Mouse (Mus musculus) left cerebral cortex, adult 8-10 months (tissue): ENCODE measurements around the gene Mms19. TPM values are rescaled to one million over a fixed set of nuclear protein-coding genes. Genes with fewer than 3 reads are reported as not detected.

ENCODE experiments used
- DNase-seq, 2 experiments: peaks; one replicate each; pipeline ENCODE4 v3.0.0; 2022; ENCODE audit warnings: low spot score in 2 of 2
- total RNA-seq, 4 experiments: library from RNA; stranded (reverse); gene quantifications; 2 replicates each; pipeline ENCODE4 v1.2.4; 2022

Gene Mms19
- 10 to 100 TPM; 29.3 to 43.8 (median 34.7) TPM for total RNA-seq

DNA sequence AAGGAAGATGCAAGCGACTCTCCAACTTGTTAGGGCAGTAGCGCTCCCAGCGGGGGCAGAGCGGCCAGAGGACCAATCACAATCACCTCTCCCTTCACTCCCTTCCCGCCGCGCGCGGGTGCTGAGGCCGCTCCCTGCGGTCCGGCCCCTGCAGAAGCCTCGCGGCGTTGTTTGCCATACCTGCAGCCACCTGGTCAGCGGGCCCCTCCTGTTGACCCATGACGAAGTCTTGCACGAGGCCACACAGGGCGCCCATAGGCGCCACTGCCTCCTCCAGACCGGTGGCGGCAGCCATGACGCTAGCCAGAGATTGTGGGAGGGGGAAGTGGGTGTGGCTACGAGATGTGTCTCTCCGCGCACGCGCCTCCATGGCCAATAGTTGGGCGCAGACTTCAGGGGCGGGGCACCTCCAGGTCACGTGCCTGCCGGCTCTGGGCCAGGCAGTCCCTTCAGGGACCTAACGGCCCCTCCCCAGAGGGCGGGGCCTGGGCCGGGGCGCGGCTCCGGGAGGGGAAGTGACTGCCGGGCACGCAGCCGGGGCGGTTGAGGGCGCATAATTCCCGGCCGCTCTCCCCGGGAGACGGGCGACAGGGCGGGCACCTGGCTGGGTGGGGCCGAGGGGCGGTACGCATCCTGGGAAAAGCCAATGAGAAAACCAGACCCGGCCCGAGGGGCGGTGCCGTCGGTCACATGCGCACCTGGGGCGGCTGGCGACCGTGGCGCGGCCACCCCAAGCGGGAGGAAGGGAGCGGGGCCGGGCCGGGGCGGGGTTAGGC is at the start of gene Mms19:
Mms19 (minus strand) TSS at position 339 of the 776 bp plus-strand sequence.
- peak; percentile 95 to 99 for DNase-seq

- DNase-seq, result peak; percentile 61 to 76
These were observed 45.2 kb upstream of the Mms19 start for GRCm38 (mm10) chr19:42026158-42026557.

DNA sequence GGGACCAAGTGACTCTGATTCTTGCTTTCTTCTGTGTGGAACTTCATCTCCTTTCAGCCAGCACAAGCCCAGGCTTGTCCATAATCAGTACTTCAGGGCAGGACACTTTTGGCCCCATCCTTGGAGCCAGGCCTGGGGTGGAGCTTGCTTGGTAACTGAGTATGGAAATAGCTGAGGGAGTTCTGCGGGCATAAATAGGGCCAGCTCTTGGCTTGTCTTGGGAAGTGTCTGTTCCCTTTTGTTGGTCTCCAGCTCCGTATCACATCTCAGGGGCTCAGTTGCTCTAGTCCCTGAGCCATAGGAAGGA is 41.5 kb upstream of the Mms19 start:
- DNase-seq, result no peak

- no peak for DNase-seq
These were observed 41.0 kb upstream of the Mms19 start for GRCm38 (mm10) chr19:42021681-42022541.

- DNase-seq, result no peak
These were observed 38.1 kb upstream of the Mms19 start for GRCm38 (mm10) chr19:42019011-42019522.

- DNase-seq, result peak; percentile 18 to 69
These were observed 36.7 kb upstream of the Mms19 start for GRCm38 (mm10) chr19:42017399-42018247.

DNA sequence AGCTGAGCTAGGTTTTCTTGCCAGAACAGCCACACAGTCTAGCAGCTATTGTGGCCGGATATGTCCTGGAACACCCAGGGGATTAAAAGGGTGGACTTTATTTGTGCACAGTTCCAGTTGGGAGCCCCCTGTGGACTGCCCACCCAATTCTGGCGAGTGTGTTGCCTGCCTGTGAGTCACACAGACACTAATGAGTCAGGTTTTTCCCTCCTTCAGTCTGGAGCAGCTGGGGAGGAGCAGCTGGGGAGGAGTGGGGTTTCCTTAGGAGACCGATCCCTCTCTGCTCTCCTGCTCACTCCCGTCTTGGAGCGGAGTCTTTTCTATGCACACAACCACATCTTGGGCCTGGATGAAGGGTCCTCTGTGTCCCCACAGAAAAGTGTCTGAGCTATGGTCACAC is 35.9 kb upstream of the Mms19 start:
- peak; percentile 18 to 72 for DNase-seq

DNA sequence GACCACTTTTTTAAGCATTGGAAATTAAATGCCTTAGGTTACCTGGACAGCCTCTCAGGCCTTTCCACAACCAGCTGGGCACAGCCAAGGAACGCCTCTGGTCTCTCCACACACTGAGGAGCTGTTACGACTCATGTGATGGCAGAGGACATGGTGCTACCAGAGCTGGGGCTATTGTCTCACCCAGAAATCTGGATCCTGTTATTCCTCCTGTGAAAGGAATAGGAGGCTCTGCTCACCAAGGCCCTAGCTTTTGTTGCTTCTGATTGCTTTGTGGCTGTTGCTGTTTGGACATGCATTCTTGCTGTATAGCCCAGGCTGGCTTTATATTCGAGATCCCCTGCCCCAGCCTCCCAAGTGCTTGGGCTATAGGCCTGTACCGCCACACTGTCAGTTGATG is 35.3 kb upstream of the Mms19 start:
- no peak for DNase-seq

DNA sequence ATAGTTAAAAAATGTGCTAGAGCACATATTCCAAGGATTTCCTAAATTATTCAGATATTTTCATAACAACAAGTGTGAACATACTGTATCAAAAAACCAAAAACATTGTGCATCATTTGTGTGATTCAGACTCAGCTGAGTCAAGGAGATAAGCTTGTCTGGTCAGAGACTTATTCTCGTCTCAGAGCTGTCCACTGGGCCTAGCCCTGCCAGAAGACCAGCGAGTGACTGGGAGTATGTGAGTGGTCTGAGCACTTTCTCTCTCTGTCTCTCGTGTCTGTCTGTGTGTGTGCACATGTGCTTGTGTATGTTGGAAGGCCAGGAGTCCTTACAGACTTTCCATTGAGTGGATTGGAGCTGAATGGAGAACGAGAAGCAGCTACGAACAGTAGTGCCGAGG is 34.0 kb upstream of the Mms19 start:
- DNase-seq, result no peak

GRCm38 (mm10) chr19:42014231-42014825 is 33.4 kb upstream of the Mms19 start:
- no peak for DNase-seq

- no peak for DNase-seq
These were observed 30.2 kb upstream of the Mms19 start for GRCm38 (mm10) chr19:42011123-42011522.

DNA sequence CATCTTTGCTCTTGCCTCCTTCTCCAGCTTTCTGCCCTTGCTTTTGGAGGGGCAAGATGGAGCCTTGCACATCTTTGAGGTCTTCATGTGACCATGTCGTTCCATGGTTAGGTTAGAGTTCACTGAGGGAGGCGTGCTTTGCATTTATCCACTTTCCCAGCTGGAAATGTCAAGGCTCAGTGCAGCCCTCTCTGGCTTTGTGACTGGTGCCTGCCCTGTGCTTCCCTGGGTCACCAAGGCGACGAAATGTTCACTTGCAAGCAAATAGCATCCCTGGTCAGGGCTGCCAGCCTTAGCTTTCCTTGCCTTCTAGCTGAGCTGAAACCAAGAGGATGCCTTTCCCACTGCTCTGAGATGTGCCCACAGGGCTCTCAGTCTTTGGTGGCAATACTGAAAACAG is 29.5 kb upstream of the Mms19 start:
- no peak for DNase-seq

GRCm38 (mm10) chr19:42009067-42009466 is 28.1 kb upstream of the Mms19 start:
- no peak for DNase-seq

- no peak for DNase-seq
These were observed 27.6 kb upstream of the Mms19 start for GRCm38 (mm10) chr19:42008586-42008985.

- DNase-seq, result no peak
These were observed 25.6 kb upstream of the Mms19 start for GRCm38 (mm10) chr19:42006568-42006967.

DNA sequence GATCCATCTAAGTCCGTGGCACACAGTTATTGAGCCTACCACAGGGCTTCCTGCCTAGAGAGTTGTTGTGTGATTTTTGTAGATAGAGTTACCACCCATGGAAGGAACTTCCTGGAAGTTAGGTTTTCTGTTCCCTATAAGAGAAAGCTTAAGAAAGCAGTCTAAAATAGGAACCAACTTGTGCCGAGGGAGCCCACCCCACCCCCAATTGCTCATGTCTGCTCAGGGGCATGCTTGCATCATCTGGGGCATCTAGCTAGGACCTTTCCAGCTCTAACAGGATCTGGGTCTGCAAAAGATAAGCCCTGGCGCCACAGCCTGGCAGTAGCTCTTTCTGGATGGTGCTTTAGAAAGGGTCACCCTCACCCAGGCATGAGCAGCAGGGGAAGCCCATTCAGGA is 24.7 kb upstream of the Mms19 start:
- no peak for DNase-seq

- no peak for DNase-seq
These were observed 23.3 kb upstream of the Mms19 start for GRCm38 (mm10) chr19:42004258-42004657.

- no peak for DNase-seq
These were observed 20.5 kb upstream of the Mms19 start for GRCm38 (mm10) chr19:42001253-42001980.

DNA sequence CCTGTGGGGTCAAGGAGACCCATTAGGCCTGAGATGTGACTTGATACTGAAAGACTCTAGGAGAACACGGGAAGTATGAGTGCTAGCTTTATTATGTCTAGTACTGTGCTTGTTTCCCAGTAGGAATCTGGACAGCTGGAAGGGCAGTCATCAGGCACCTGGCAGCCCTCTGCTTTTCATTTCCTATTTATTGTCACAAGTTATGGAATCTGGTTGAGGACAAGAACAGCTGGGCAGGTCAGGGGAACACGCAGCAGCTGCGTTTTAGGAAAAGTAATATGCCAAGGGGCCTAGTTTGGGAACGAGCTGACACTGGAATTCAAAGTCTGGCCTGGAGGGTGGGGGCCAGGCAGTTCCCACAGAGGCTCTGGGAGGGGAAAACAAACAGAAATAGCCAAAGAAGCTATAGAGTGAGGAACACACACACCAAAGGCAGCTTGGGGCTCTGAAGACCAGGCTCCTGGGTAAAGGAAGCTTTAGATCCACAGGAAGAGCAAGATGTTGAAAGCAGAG is 19.5 kb upstream of the Mms19 start:
- DNase-seq, result no peak

- no peak for DNase-seq
These were observed 18.8 kb upstream of the Mms19 start for GRCm38 (mm10) chr19:41999688-42000283.
